Mouse (Mus musculus) CH12.LX (cell line): ENCODE results near the gene Apol7b. TPM values are rescaled to one million over a fixed set of nuclear protein-coding genes. Genes with fewer than 3 reads are reported as not detected.
"Not testable (repeated sequence)": the region's sequence is repeated elsewhere in the genome, so short reads cannot be mapped to it uniquely, and the experiment has no call there.

Experiments used
- DNase-seq: peaks from one replicate; pipeline ENCODE4 v3.0.0-alpha.2; 2013; ENCODE audit errors: extremely low read depth
- H3K27ac ChIP-seq: 2 replicates; pipeline ENCODE4 v1.5.1; 2012; ENCODE audit warnings: low read depth, mild to moderate bottlenecking, control low read depth, moderate library complexity; ENCODE audit not compliant: insufficient read depth
- H3K27me3 ChIP-seq: replicated peaks from 2 replicates; pipeline ENCODE3; 2012; ENCODE audit warnings: inconsistent platforms
- H3K36me3 ChIP-seq, 2 experiments: replicated peaks in 1 of 2; 2 replicates each; pipeline versions ENCODE3 to v1.6.1; 2012; ENCODE audit warnings: inconsistent platforms in 1 of 2, low read length in 1 of 2, mild to moderate bottlenecking in 1 of 2, mixed read lengths in 1 of 2, moderate library complexity in 1 of 2; ENCODE audit not compliant: control insufficient read depth in 1 of 2, insufficient read depth in 1 of 2
- H3K4me1 ChIP-seq, 2 experiments: 2 replicates each; pipeline ENCODE4 v1.6.1; 2012; ENCODE audit warnings: inconsistent platforms in 1 of 2, moderate library complexity in 1 of 2; ENCODE audit not compliant: insufficient read depth in 2 of 2, control insufficient read depth in 1 of 2
- H3K4me2 ChIP-seq: 2 replicates; pipeline ENCODE4 v1.6.1; 2012; ENCODE audit warnings: low read depth, mild to moderate bottlenecking, control low read depth; ENCODE audit not compliant: poor library complexity, insufficient read depth, severe bottlenecking
- H3K4me3 ChIP-seq, 3 experiments: fragments of 150-350 bp in 1 of 3; sonication (generic) in 1 of 3; replicated peaks in 1 of 3; 2 replicates each; pipeline versions ENCODE3 to v1.5.1; 2011 to 2012; ENCODE audit warnings: low read depth in 2 of 3, low read length in 2 of 3, mild to moderate bottlenecking in 2 of 3, moderate library complexity in 2 of 3, control low read depth in 1 of 3, improper control_type of control experiment in 1 of 3, inconsistent platforms in 1 of 3, mixed read lengths in 1 of 3; ENCODE audit not compliant: poor library complexity in 1 of 3
- H3K79me2 ChIP-seq: replicated peaks from 2 replicates; pipeline ENCODE4 v1.6.1; 2012; ENCODE audit warnings: mild to moderate bottlenecking, moderate library complexity; ENCODE audit not compliant: control insufficient read depth, poor library complexity, insufficient read depth, severe bottlenecking; ENCODE audit errors: extremely low read depth
- H3K9ac ChIP-seq: 2 replicates; pipeline ENCODE4 v1.6.1; 2012; ENCODE audit warnings: low read depth, mild to moderate bottlenecking, control low read depth, moderate library complexity; ENCODE audit not compliant: insufficient read depth
- H3K9me3 ChIP-seq: replicated peaks from 2 replicates; pipeline ENCODE3; 2012; ENCODE audit warnings: low read length, inconsistent platforms, mixed read lengths
- CHD1 ChIP-seq: IDR thresholded peaks from 2 replicates; pipeline ENCODE4 v1.6.1; 2012; ENCODE audit warnings: low read depth, low read length, improper control_type of control experiment, inconsistent platforms
- CHD2 ChIP-seq: IDR thresholded peaks from 2 replicates; pipeline ENCODE4 v1.6.1; 2011; ENCODE audit warnings: low read length, improper control_type of control experiment
- EP300 ChIP-seq: IDR thresholded peaks from 2 replicates; pipeline ENCODE4 v1.6.1; 2011; ENCODE audit warnings: low read length, improper control_type of control experiment
- GABPA ChIP-seq: IDR thresholded peaks from 2 replicates; pipeline ENCODE4 v1.6.1; 2012; ENCODE audit warnings: low read depth, low read length, improper control_type of control experiment, inconsistent platforms; ENCODE audit not compliant: insufficient replicate concordance
- IRF4 ChIP-seq: IDR thresholded peaks from 2 replicates; pipeline ENCODE4 v1.6.1; 2014; ENCODE audit warnings: low read depth, mild to moderate bottlenecking, inconsistent platforms, low read length, improper control_type of control experiment
- JUN ChIP-seq: IDR thresholded peaks from 2 replicates; pipeline ENCODE4 v1.6.1; 2011; ENCODE audit warnings: low read depth, mild to moderate bottlenecking, low read length, improper control_type of control experiment, moderate library complexity; ENCODE audit not compliant: insufficient read depth
- KAT2A ChIP-seq: IDR thresholded peaks from 2 replicates; pipeline ENCODE4 v1.6.1; 2012; ENCODE audit warnings: low read length, improper control_type of control experiment, inconsistent platforms; ENCODE audit not compliant: insufficient replicate concordance
- MAX ChIP-seq: IDR thresholded peaks from 2 replicates; pipeline ENCODE4 v1.6.1; 2011; ENCODE audit warnings: low read length, improper control_type of control experiment
- MEF2A ChIP-seq: IDR thresholded peaks from 2 replicates; pipeline ENCODE4 v1.6.1; 2014; ENCODE audit warnings: low read depth, mild to moderate bottlenecking, inconsistent platforms, low read length, improper control_type of control experiment, borderline replicate concordance
- NELFE ChIP-seq: IDR thresholded peaks from 2 replicates; pipeline ENCODE4 v1.6.1; 2011; ENCODE audit warnings: low read depth, low read length, improper control_type of control experiment
- NRF1 ChIP-seq: IDR thresholded peaks from 2 replicates; pipeline ENCODE4 v1.6.1; 2014; ENCODE audit warnings: low read depth, mild to moderate bottlenecking, inconsistent platforms, low read length, improper control_type of control experiment, moderate library complexity
- POLR2A ChIP-seq: IDR thresholded peaks from 2 replicates; pipeline ENCODE4 v1.6.1; 2011; ENCODE audit warnings: low read depth, mild to moderate bottlenecking, improper control_type of control experiment, low read length
- ZMIZ1 ChIP-seq: IDR thresholded peaks from 2 replicates; pipeline ENCODE4 v1.6.1; 2012; ENCODE audit warnings: low read depth, mild to moderate bottlenecking, inconsistent platforms, low read length, improper control_type of control experiment
- ZNF384 ChIP-seq: IDR thresholded peaks from 2 replicates; pipeline ENCODE4 v1.6.1; 2012; ENCODE audit warnings: low read depth, low read length, improper control_type of control experiment, inconsistent platforms
- dilution Hi-C: fragments of 300-500 bp; cut with MboI; formaldehyde crosslinking; loops from 2 replicates; pipeline ENCODE4 v1.14.3; 2020; ENCODE audit warnings: low sequenced_read_pairs; ENCODE audit not compliant: extremely low pct_unique_long_range_greater_than_20kb, extremely low pct_ligation_motif_present
- in situ Hi-C: fragments of 300-500 bp; cut with MboI; formaldehyde crosslinking; loops from 3 replicates; pipeline ENCODE4 v1.14.3; 2019; ENCODE audit warnings: low sequenced_read_pairs, low pct_ligation_motif_present, low pct_unique_long_range_greater_than_20kb, mixed read lengths
- polyA plus RNA-seq: library from polyadenylated mRNA; unstranded; fragments of >175 nt; gene quantifications from 2 replicates; pipeline ENCODE4 v1.2.1, GENCODE M21; 2012; ENCODE audit warnings: low read depth; ENCODE audit not compliant: insufficient read length
- total RNA-seq, 2 experiments: library from RNA; depleted of rRNA; stranded (reverse); fragments of 300-350 nt in 1 of 2; fragments of >200 nt in 1 of 2; gene quantifications; 2 replicates each; pipeline ENCODE4 v1.2.3; 2012 to 2014

Gene Apol7b
- total RNA-seq (2012; rRNA removed): not detected in 2 replicates
- not detected in 2 replicates for total RNA-seq (2014; rRNA removed)
- polyA plus RNA-seq: not detected in 2 replicates

DNA sequence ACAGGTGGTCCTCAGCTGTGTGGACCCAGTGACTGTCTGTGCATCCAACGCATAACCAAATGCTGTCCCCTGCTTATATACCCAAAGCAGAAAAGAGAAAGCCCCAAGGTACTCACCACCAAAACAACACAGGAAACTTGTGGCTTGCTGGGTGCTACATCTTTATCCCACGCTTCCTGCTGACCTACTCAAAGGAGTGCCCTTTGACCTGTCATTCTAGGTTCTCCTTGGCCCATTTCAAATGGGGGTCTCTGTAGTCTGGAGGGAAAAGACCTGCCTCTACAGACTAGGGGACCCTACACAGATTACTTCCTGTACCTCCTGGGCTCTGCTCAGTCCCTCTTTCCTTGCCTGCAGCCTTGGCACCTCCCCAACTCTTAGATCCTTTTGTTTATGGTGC is at the start of gene Apol7b:
Gene Apol7b (minus strand): TSS at position 101 of the 400 bp plus-strand sequence.
- H3K27ac ChIP-seq, dilution Hi-C loops, H3K4me2 ChIP-seq: not testable (repeated sequence)

DNA sequence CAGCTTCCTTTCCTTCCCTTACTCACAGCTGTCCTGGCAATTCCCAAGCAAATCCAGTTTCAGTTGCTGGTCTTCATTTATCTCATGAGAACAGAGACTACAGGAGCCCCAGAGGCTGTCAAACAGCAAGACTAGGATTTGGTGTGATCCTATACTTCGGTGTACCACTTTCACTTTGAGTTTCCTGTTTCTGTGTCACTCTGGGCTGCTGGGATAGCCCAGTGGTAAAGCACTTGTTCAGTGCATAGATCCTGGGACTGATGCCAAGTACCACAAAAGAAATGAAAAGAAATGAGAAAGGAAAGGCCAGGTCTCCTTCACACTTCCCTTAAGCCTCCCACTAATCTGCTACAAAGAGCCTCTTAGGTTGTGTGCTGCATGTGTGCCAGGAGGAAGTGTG is 47.4 kb upstream of the Apol7b start:
- H3K27me3 ChIP-seq, H3K36me3 ChIP-seq, dilution Hi-C loops, H3K9ac ChIP-seq, H3K79me2 ChIP-seq, H3K9me3 ChIP-seq, H3K27ac ChIP-seq, H3K4me1 ChIP-seq, DNase-seq, in situ Hi-C loops, H3K4me3 ChIP-seq: not testable (repeated sequence)
- H3K4me2 ChIP-seq: peak overlapping the region; percentile 21; the same call in 1 of the 2 replicates

More for the DNA sequence above, at the start of gene Apol7b:
- H3K36me3 ChIP-seq, H3K79me2 ChIP-seq, H3K4me1 ChIP-seq, H3K9ac ChIP-seq, H3K9me3 ChIP-seq, in situ Hi-C loops, H3K4me3 ChIP-seq, H3K27me3 ChIP-seq, DNase-seq: not testable (repeated sequence)

DNA sequence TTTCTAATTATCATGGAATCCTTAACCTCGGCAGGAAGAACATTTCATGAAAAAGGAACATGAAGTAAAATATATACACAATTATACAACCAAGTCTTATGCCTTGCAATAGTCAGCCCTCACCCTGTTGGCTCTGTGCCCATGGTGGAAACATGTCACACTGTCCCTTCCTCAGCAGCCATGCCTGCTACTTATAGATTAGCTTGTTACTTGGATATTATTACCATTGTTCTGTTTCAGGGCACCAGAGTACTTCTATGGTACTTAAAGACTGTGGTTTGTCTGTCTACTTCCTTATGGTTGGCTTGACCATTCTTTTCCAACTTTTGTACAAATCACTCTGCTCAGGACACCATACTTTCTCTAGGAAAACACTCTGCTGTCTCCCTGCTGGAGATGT is 45.9 kb upstream of the Apol7b start:
- H3K9ac ChIP-seq, H3K27me3 ChIP-seq, H3K27ac ChIP-seq, H3K4me3 ChIP-seq, H3K9me3 ChIP-seq, H3K79me2 ChIP-seq, DNase-seq, H3K4me1 ChIP-seq, H3K4me2 ChIP-seq, H3K36me3 ChIP-seq, dilution Hi-C loops, in situ Hi-C loops: not testable (repeated sequence)

DNA sequence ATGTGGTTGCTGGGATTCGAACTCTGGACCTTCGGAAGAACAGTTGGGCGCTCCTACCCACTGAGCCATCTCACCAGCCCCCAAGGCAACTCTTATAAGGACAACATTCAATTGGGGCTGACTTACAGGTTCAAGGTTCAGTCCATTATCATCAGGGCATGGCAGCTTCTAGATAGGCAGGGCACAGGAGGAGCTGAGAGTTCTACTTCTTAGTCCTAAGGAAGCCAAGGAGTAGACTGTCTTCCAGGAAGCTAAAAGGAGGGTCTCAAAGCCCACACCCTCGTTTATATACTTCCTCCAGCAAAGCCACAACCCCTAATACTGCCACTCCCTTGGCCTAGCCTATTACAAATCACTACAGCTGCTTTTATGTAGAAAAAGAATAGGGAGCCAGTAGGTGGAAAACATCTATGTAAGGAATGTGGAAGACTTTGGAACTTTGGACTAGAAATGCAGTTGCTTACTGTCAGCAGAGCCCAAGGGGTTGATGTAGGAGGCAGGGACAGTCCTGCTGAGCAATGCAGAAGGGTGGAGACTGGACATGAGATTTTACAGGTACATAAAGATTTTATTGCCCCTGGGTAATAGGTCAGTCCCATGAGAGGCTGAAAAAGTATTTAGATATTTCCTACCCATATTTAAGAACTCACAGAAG is 35.0 kb upstream of the Apol7b start:
- Histone ChIP-seq H3K79me2 (no peaks in the 10 kb centered on the region), H3K27ac (no peak overlapping the region), H3K4me1 (no peaks in the 10 kb centered on the region), H3K9me3 (no peaks in the 10 kb centered on the region), H3K27me3 (peaks cover 61% of the 10 kb centered on the region), H3K36me3 (no peaks in the 10 kb centered on the region)
- DNase-seq: no peak
- in situ Hi-C loops: no loop called here
- dilution Hi-C loops: no loop called here
- no peak for TF ChIP-seq CHD2
- no peak for TF ChIP-seq NRF1
- TF ChIP-seq JUN: no peak
- no peak for TF ChIP-seq IRF4
- TF ChIP-seq NELFE: no peak
- no peak for TF ChIP-seq ZMIZ1
- no peak for TF ChIP-seq MAX
- no peak for TF ChIP-seq EP300
- no peak for TF ChIP-seq POLR2A
- no peak for TF ChIP-seq ZNF384
- TF ChIP-seq KAT2A: no peak
- TF ChIP-seq MEF2A: no peak
- no peak for TF ChIP-seq CHD1
- no peak for TF ChIP-seq GABPA
- TF ChIP-seq, all 38 proteins: peak for 0
- H3K9ac ChIP-seq: no peak overlapping the region
- no peak overlapping the region for H3K4me3 ChIP-seq
- H3K4me2 ChIP-seq: no peak overlapping the region

DNA sequence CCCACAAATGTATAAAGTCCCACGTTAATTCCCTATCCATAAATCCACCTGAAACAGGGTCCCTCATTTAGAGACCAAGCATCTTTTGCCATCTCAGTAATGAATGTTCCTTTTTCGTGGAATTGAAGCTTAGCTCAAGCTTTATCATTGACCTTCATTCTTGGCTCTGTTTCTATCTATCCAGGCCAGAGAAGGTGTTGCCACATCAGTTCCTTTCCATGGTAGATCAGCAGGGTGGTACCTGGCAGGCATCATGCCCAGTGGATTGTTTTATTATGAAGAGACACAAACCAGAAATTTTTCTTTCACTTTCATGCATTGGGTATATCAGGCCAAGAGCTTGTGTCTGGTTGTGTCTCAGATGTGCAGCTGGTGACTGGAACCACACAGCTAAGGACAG is 29.4 kb upstream of the Apol7b start, which contains the start of gene Apol10a:
Gene Apol10a (plus strand): TSS at position 355 of the 400 bp plus-strand sequence.
- H3K36me3 ChIP-seq, H3K4me1 ChIP-seq, H3K27ac ChIP-seq, DNase-seq, H3K79me2 ChIP-seq, dilution Hi-C loops, H3K9me3 ChIP-seq, in situ Hi-C loops, H3K9ac ChIP-seq, H3K4me2 ChIP-seq, H3K4me3 ChIP-seq: not testable (repeated sequence)
- H3K27me3 ChIP-seq: peaks cover 19% of the 10 kb centered on the region
